Mouse (Mus musculus) small intestine, adult 2 months (tissue): ENCODE measurements around the gene Fuom. TPM values are rescaled to one million over a fixed set of nuclear protein-coding genes. Genes with fewer than 3 reads are reported as not detected.

Experiments used
- H3K27ac ChIP-seq: fragments of 200-500 bp; 2 replicates; pipeline ENCODE4 v1.5.1; 2012; ENCODE audit warnings: low read depth, low read length, control low read depth, inconsistent platforms; ENCODE audit not compliant: insufficient read depth
- H3K27me3 ChIP-seq: fragments of 200-500 bp; 2 replicates; pipeline ENCODE4 v1.6.1; 2012; ENCODE audit warnings: mild to moderate bottlenecking, moderate library complexity, low read length, inconsistent platforms; ENCODE audit not compliant: control insufficient read depth, insufficient read depth
- H3K36me3 ChIP-seq: fragments of 200-500 bp; 2 replicates; pipeline ENCODE4 v1.6.1; 2012; ENCODE audit warnings: mild to moderate bottlenecking, low read length, control low read depth, inconsistent platforms; ENCODE audit not compliant: control insufficient read depth, insufficient read depth
- H3K4me1 ChIP-seq: fragments of 200-500 bp; 2 replicates; pipeline ENCODE4 v1.6.1; 2012; ENCODE audit warnings: low read length, inconsistent platforms, mixed read lengths; ENCODE audit not compliant: control insufficient read depth, insufficient read depth, insufficient read length
- H3K4me3 ChIP-seq: fragments of 200-500 bp; 2 replicates; pipeline ENCODE4 v1.5.1; 2012; ENCODE audit warnings: low read depth, mild to moderate bottlenecking, control low read depth, inconsistent platforms, low read length, moderate library complexity
- CTCF ChIP-seq: fragments of 200-500 bp; IDR thresholded peaks from 2 replicates; pipeline ENCODE4 v1.5.1; 2012; ENCODE audit warnings: low read depth, mild to moderate bottlenecking, control low read depth, inconsistent platforms, low read length, moderate library complexity, mixed read lengths; ENCODE audit not compliant: insufficient replicate concordance, insufficient read length; ENCODE audit errors: extremely low read depth
- POLR2A ChIP-seq: fragments of 200-500 bp; IDR thresholded peaks from 2 replicates; pipeline ENCODE4 v1.6.1; 2012; ENCODE audit warnings: low read depth, mild to moderate bottlenecking, control low read depth, inconsistent platforms, low read length, moderate library complexity
- WGBS: fragments of 180-500 bp; shearing (Covaris S2); methylation state at CpG from one replicate; pipeline ENCODE4 v1.1.7; 2018; 5-methylcytosine and 5-hydroxymethylcytosine counted together
- polyA plus RNA-seq: library from polyadenylated mRNA; depleted of rRNA; stranded (reverse); fragments of >200 nt; gene quantifications from 2 replicates; pipeline ENCODE4 v1.2.3, GENCODE M21; 2012; rRNA removed

Fuom gene
- polyA plus RNA-seq, 1 experiment = 111 TPM

GRCm38 (mm10) chr7:140049115-140049689 is 53.0 kb downstream of the Fuom start:
- H3K36me3 ChIP-seq = no peaks in the 10 kb centered on the region
- no peak for TF ChIP-seq POLR2A
- TF ChIP-seq CTCF = no peak
- no peak overlapping the region for H3K27ac ChIP-seq
- WGBS = 2% methylated on average over 34 of the region's 34 CpGs
- peaks cover 18% of the 10 kb centered on the region for H3K4me1 ChIP-seq
- peaks cover 49% of the 10 kb centered on the region for H3K27me3 ChIP-seq
- peak overlapping the region; percentile 63 for H3K4me3 ChIP-seq

- Histone ChIP-seq H3K27me3 (peaks cover 49% of the 10 kb centered on the region), H3K36me3 (no peaks in the 10 kb centered on the region), H3K4me1 (peaks cover 18% of the 10 kb centered on the region), H3K27ac (no peak within 1 kb of the TSS), H3K4me3 (peak within 1 kb of the TSS; percentile 63)
- TF ChIP-seq CTCF (no peak), POLR2A (no peak)
- WGBS = 2% methylated on average over 56 of the region's 56 CpGs
Measured at GRCm38 (mm10) chr7:140048361-140049114, 53.7 kb downstream of the Fuom start, which contains the start of gene Msx3. Gene Msx3, minus strand, starts transcription at chr7:140049089.

- whole genome bisulfite sequencing = 1% methylated on average over 33 of the region's 33 CpGs
- TF ChIP-seq POLR2A (no peak), CTCF (no peak)
- Histone ChIP-seq H3K4me3 (peak overlapping the region; percentile 37), H3K27ac (no peak overlapping the region), H3K4me1 (peaks cover 18% of the 10 kb centered on the region), H3K36me3 (no peaks in the 10 kb centered on the region), H3K27me3 (peaks cover 49% of the 10 kb centered on the region)
Measured at GRCm38 (mm10) chr7:140047811-140048311, 54.4 kb downstream of the Fuom start.

Other genes starting within 250 kb of the Fuom start
- 0.16 and 0.18 TPM in 2 replicates for gene Kndc1, start 207.7 kb downstream of the Fuom start, polyA plus RNA-seq
- gene Utf1, start 158.7 kb downstream of the Fuom start, polyA plus RNA-seq = 0.20 and 0.67 TPM in 2 replicates
- 0.06 and 0.16 TPM in 2 replicates for gene 6430531B16Rik, start 123.7 kb downstream of the Fuom start, polyA plus RNA-seq
- gene Adam8, start 109.9 kb downstream of the Fuom start, polyA plus RNA-seq = 4.9 and 7.3 TPM in 2 replicates
- 54.9 and 68.9 TPM in 2 replicates for gene Zfp511, start 66.0 kb downstream of the Fuom start, polyA plus RNA-seq
- gene Tubgcp2, start 65.8 kb downstream of the Fuom start, polyA plus RNA-seq = 5.1 and 9.1 TPM in 2 replicates
- gene Msx3, start 53.4 kb downstream of the Fuom start, polyA plus RNA-seq = 0.10 TPM in 1 of 2 replicates, not detected in the other
- 1.0 and 1.4 TPM in 2 replicates for gene Caly, start 19.9 kb downstream of the Fuom start, polyA plus RNA-seq
- gene Prap1, start 9.0 kb downstream of the Fuom start, polyA plus RNA-seq = 3,061 and 5,933 TPM in 2 replicates
- gene Paox, start 13.4 kb upstream of the Fuom start, polyA plus RNA-seq = 11.0 and 13.5 TPM in 2 replicates
- gene Echs1, start 14.0 kb upstream of the Fuom start, polyA plus RNA-seq = 47.4 and 48.1 TPM in 2 replicates
- gene Mtg1, start 35.1 kb upstream of the Fuom start, polyA plus RNA-seq = 8.3 and 16.6 TPM in 2 replicates
- gene Sprn, start 52.4 kb upstream of the Fuom start, polyA plus RNA-seq = 0.29 and 0.34 TPM in 2 replicates
- gene Olfr522, start 62.3 kb upstream of the Fuom start, polyA plus RNA-seq = not detected in 2 replicates
- gene Olfr523, start 70.8 kb upstream of the Fuom start, polyA plus RNA-seq = not detected in 2 replicates
- not detected in 2 replicates for gene Olfr524, start 103.5 kb upstream of the Fuom start, polyA plus RNA-seq
- 0.22 and 1.2 TPM in 2 replicates for gene Cd163l1, start 115.8 kb upstream of the Fuom start, polyA plus RNA-seq
- 0.18 and 0.28 TPM in 2 replicates for gene 5830411N06Rik, start 144.8 kb upstream of the Fuom start, polyA plus RNA-seq
- not detected in 2 replicates for gene Olfr525, start 218.4 kb upstream of the Fuom start, polyA plus RNA-seq
- gene Olfr527, start 231.6 kb upstream of the Fuom start, polyA plus RNA-seq = not detected in 2 replicates